Mouse (Mus musculus) lung, adult 10 weeks (tissue): ENCODE results near the gene Gm10477. TPM values are rescaled to one million over a fixed set of nuclear protein-coding genes. Genes with fewer than 3 reads are reported as not detected.

Source experiments
- polyA plus RNA-seq: library from polyadenylated mRNA; stranded (reverse); fragments of 350-450 nt; fragmentation: Illumina TruSeq; extraction: RNeasy Lipid Tissue Mini Kit (QIAGEN cat#74804); gene quantifications from one replicate; pipeline ENCODE4 v1.2.3, GENCODE M21; 2014; ENCODE audit warnings: low read depth, low replicate concordance; ENCODE audit not compliant: insufficient read depth

The Gm10477 gene
- polyA plus RNA-seq = not detected

DNA sequence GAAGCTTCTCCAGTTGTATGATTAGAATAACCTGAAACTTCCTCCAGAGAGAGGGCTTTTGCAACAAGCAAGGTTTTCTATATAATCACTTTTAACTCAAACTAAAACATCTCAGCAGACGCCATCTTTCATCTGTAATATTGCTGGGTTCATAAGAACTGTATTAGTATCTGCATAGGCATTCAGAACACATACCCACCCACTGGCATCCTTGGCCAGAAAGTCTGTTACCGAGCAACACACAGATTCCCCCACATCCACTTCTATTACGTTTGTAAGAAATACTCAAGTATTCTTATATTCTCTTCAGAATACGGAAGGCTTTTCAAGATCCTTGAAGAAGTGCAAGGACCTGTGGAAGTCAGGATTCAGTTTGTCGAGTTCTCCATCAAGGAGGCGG lies at the start of gene Gm10477:
Gm10477 (plus strand) TSS at position 301 of the 400 bp plus-strand sequence.

GRCm38 (mm10) chrX:56549506-56549905 lies 25.0 kb downstream of the Gm10477 start, which contains the start of gene Gm648:
Gm648 (minus strand) TSS chrX:56549606.

Other genes starting within 250 kb of the Gm10477 start
- 1.7 TPM for gene Zfp449, start 178.3 kb upstream of the Gm10477 start, polyA plus RNA-seq
- 0.90 TPM for gene Smim10l2a, start 150.2 kb upstream of the Gm10477 start, polyA plus RNA-seq
- gene Gm2174, start 76.8 kb upstream of the Gm10477 start, polyA plus RNA-seq = not detected
- 24.6 TPM for gene Ints6l, start 69.9 kb upstream of the Gm10477 start, polyA plus RNA-seq
- not detected for gene Gm648, start 24.9 kb downstream of the Gm10477 start, polyA plus RNA-seq
- 12.5 TPM for gene Mmgt1, start 73.3 kb downstream of the Gm10477 start, polyA plus RNA-seq
- 17.1 TPM for gene Slc9a6, start 85.0 kb downstream of the Gm10477 start, polyA plus RNA-seq
- 378 TPM for gene Fhl1, start 207.0 kb downstream of the Gm10477 start, polyA plus RNA-seq